Mouse (Mus musculus): ENCODE data around the gene Tmem119.

The Tmem119 gene

DNA sequence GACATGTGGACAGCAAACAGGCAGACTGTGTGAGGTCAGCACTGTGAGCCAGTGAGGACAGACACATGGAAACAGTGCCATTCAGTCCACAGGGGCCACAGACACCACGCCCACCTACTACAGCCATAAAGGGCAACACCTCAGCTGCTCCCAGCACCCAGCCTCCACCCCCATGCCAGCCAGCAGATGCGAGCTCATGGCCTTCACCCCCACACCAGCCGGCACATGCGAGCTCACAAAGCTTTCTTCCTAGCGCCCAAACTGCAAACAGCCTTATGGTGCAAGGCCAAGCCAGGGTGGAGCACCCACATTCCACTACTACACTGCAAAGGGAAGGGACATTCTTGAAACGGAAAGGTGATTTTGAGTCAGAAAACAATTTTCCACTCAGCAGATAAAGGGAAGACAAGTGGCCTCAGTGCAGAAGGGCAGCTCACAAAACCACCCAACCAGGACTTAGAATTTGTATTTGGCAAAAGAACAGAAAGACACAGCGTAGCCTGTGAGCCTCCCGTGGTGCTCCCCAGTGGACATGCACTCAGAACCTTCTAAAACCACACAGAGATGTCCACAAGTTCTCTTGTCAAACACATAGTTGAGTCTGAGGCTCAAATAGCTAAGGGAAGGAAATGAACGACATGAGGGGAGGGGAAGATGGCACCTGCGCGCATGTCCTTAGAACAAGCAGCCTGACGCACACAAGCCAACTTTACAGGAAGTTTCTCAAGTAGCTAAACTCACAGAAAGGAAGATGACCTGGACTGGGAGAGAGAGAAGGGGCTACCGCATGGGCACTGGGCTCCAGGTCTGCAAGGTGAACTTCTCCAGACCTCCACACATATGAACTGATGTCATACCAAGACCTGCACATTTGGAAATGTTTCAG lies 34.4 kb downstream of the Tmem119 start:
- DNase-seq (ENCODE audit: low read depth, low spot score) = no peak

DNA sequence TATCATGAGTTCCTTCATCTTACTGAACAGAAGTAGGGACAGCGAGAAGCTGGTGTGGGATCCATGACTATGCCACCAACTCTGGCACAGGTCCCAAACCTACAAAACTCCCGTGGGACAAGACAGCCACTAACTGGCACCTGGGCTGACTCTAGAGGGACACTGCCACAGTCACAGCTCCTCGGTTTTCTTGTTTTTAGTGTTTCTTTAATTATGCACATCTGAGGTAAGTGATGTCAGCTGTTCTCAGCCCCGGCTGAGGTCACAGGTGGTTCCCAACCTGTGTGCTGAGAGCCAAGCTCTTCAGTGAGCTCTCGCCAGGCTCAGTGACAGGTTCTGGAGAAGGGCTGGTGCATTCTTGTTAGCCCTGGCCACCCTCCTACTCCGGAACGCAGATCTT lies 35.9 kb downstream of the Tmem119 start:
- no peak for DNase-seq (ENCODE audit: low read depth, low spot score)

DNA sequence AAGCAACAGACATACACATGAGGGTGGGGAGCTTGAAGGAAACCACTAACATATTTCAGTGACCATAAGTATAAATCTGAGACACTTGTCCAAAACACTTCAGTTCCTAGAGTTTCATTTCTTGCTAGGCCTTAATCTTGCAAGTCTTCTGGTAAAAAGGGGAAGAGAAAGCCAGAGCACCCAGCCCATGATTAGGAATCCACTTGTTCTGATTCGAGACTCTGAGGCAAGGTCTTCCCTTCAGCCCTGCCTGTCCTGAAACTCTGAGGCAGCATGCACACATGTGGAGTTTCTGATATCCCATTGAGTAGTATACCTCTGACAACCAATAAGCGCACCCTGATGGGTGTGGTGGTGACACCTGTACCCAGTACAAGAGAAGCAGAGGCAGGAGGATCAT lies 38.7 kb downstream of the Tmem119 start:
- peak; percentile 26 for DNase-seq (ENCODE audit: low read depth, low spot score)

- DNase-seq (ENCODE audit: low read depth, low spot score) = no peak
Measured at GRCm38 (mm10) chr5:113755347-113756030, 44.8 kb downstream of the Tmem119 start.

GRCm38 (mm10) chr5:113751521-113752157 lies 48.7 kb downstream of the Tmem119 start:
- DNase-seq (ENCODE audit: low read depth, low spot score) = no peak

DNA sequence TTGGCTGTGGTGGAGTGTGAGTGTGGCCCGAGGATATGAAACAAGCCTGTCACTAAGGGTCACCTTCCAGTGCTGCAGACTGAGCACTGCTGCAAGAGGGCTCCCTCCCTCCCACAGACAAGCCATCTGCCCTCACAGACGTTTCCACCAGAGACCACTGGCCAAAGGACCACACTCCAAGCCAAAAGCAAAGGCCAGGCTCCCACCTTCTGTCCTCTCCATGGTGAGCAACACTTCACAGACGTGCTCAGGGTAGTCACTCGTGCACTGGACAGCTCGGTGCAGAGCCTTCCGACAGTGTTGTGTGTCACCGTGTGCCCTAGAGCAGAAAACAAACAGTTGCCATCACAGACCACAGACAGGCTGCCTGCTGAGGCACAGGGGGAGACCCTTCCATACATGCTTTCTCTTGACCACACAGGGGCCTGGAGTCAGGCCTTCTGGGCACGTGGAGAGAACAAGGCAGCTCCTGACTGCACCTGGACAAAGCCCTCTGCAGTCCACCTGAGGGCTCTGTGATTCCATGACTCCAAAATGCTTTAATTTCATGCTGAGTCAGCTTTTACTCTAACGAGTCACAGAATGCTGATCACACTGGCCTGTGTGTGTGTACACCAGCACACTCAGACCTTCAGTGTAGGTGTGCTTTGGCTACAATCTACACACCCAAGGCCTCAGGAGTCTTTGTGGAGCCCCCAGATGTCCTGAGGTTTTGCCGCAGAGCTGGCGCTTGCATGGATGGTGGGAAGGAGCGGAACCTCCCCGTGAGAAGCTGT lies 51.6 kb downstream of the Tmem119 start:
- no peak for DNase-seq (ENCODE audit: low read depth, low spot score)

GRCm38 (mm10) chr5:113747629-113748028 lies 52.7 kb downstream of the Tmem119 start:
- DNase-seq (ENCODE audit: low read depth, low spot score) = no peak
